Mouse (Mus musculus): ENCODE results near the gene Sec23a. TPM values are rescaled to one million over a fixed set of nuclear protein-coding genes. Genes with fewer than 3 reads are reported as not detected.

Sec23a gene
- polyA plus RNA-seq, 1 experiment from 2014 or later: 48.4 TPM

- no peaks in the 10 kb centered on the region for H3K4me1 ChIP-seq (ENCODE audit: insufficient read depth)
- H3K9ac ChIP-seq (replicated peaks): no peak overlapping the region
- TF ChIP-seq CTCF (IDR thresholded peaks at IDR 0.05; ENCODE audit: low read depth): no peak
- no peak for TF ChIP-seq EP300 (IDR thresholded peaks at IDR 0.05; ENCODE audit: low read depth)
- H3K4me2 ChIP-seq (ENCODE audit: low read depth, low read length): no peak overlapping the region
- no peaks in the 10 kb centered on the region for H3K27me3 ChIP-seq (ENCODE audit: insufficient read depth, low read length)
- no peak for DNase-seq
- no peak overlapping the region for H3K4me3 ChIP-seq (ENCODE audit: low read depth, low read length)
- no peaks in the 10 kb centered on the region for H3K36me3 ChIP-seq (replicated peaks; ENCODE audit: insufficient read depth, low read length)
- no peak for ATAC-seq
- no peak overlapping the region for H3K27ac ChIP-seq (ENCODE audit: low read depth)
- no peaks in the 10 kb centered on the region for H3K9me3 ChIP-seq (ENCODE audit: low read length)
- 32% methylated on average over 4 of the region's 4 CpGs for WGBS (ENCODE audit: insufficient replicate concordance)
Measured at GRCm38 (mm10) chr12:58934580-58934979, 77.2 kb downstream of the Sec23a start.

GRCm38 (mm10) chr12:58924996-58925395 lies 86.8 kb downstream of the Sec23a start:
- TF ChIP-seq CTCF (IDR thresholded peaks at IDR 0.05; ENCODE audit: low read depth): no peak
- no peak for TF ChIP-seq EP300 (IDR thresholded peaks at IDR 0.05; ENCODE audit: low read depth)
- H3K4me1 ChIP-seq (ENCODE audit: insufficient read depth): no peaks in the 10 kb centered on the region
- H3K4me3 ChIP-seq (ENCODE audit: low read depth, low read length): no peak overlapping the region
- DNase-seq (no peak), ATAC-seq (no peak)
- no peaks in the 10 kb centered on the region for H3K27me3 ChIP-seq (ENCODE audit: insufficient read depth, low read length)
- 81% methylated on average over 15 of the region's 15 CpGs for WGBS (ENCODE audit: insufficient replicate concordance)
- no peaks in the 10 kb centered on the region for H3K36me3 ChIP-seq (replicated peaks; ENCODE audit: insufficient read depth, low read length)
- no peak overlapping the region for H3K4me2 ChIP-seq (ENCODE audit: low read depth, low read length)
- no peak overlapping the region for H3K27ac ChIP-seq (ENCODE audit: low read depth)
- H3K9ac ChIP-seq (replicated peaks): no peak overlapping the region
- H3K9me3 ChIP-seq (ENCODE audit: low read length): no peaks in the 10 kb centered on the region

- no peaks in the 10 kb centered on the region for H3K27me3 ChIP-seq (ENCODE audit: insufficient read depth, low read length)
- no peaks in the 10 kb centered on the region for H3K36me3 ChIP-seq (replicated peaks; ENCODE audit: insufficient read depth, low read length)
- H3K9me3 ChIP-seq (ENCODE audit: low read length): no peaks in the 10 kb centered on the region
- peak; percentile 34 for DNase-seq
- H3K4me1 ChIP-seq (ENCODE audit: insufficient read depth): no peaks in the 10 kb centered on the region
- H3K9ac ChIP-seq (replicated peaks): no peak overlapping the region
- no peak for ATAC-seq
- 61% methylated on average over 3 of the region's 3 CpGs for WGBS (ENCODE audit: insufficient replicate concordance)
- no peak overlapping the region for H3K4me3 ChIP-seq (ENCODE audit: low read depth, low read length)
- H3K27ac ChIP-seq (ENCODE audit: low read depth): no peak overlapping the region
- TF ChIP-seq CTCF (IDR thresholded peaks at IDR 0.05; ENCODE audit: low read depth) (peak; percentile 66), EP300 (IDR thresholded peaks at IDR 0.05; ENCODE audit: low read depth) (no peak)
- no peak overlapping the region for H3K4me2 ChIP-seq (ENCODE audit: low read depth, low read length)
Measured at GRCm38 (mm10) chr12:58924025-58924424, 87.8 kb downstream of the Sec23a start.

- TF ChIP-seq CTCF (IDR thresholded peaks at IDR 0.05; ENCODE audit: low read depth): no peak
- TF ChIP-seq EP300 (IDR thresholded peaks at IDR 0.05; ENCODE audit: low read depth): no peak
- H3K4me2 ChIP-seq (ENCODE audit: low read depth, low read length): no peak overlapping the region
- no peaks in the 10 kb centered on the region for H3K36me3 ChIP-seq (replicated peaks; ENCODE audit: insufficient read depth, low read length)
- no peaks in the 10 kb centered on the region for H3K9me3 ChIP-seq (ENCODE audit: low read length)
- peak; percentile 18 for DNase-seq
- ATAC-seq: no peak
- H3K27ac ChIP-seq (ENCODE audit: low read depth): no peak overlapping the region
- WGBS (ENCODE audit: insufficient replicate concordance): 29% methylated on average over 6 of the region's 6 CpGs
- H3K4me1 ChIP-seq (ENCODE audit: insufficient read depth): no peaks in the 10 kb centered on the region
- no peaks in the 10 kb centered on the region for H3K27me3 ChIP-seq (ENCODE audit: insufficient read depth, low read length)
- no peak overlapping the region for H3K9ac ChIP-seq (replicated peaks)
- H3K4me3 ChIP-seq (ENCODE audit: low read depth, low read length): no peak overlapping the region
Measured at GRCm38 (mm10) chr12:58920775-58921174, 91.0 kb downstream of the Sec23a start.

- Histone ChIP-seq H3K4me2 (ENCODE audit: low read depth, low read length) (no peak overlapping the region), H3K27ac (ENCODE audit: low read depth) (no peak overlapping the region), H3K27me3 (ENCODE audit: insufficient read depth, low read length) (no peaks in the 10 kb centered on the region), H3K4me1 (ENCODE audit: insufficient read depth) (no peaks in the 10 kb centered on the region), H3K9me3 (ENCODE audit: low read length) (no peaks in the 10 kb centered on the region), H3K4me3 (ENCODE audit: low read depth, low read length) (no peak overlapping the region), H3K9ac (replicated peaks) (no peak overlapping the region), H3K36me3 (replicated peaks; ENCODE audit: insufficient read depth, low read length) (no peaks in the 10 kb centered on the region)
- TF ChIP-seq EP300 (IDR thresholded peaks at IDR 0.05; ENCODE audit: low read depth) (no peak), CTCF (IDR thresholded peaks at IDR 0.05; ENCODE audit: low read depth) (no peak)
- ATAC-seq: no peak
- no peak for DNase-seq
- WGBS (ENCODE audit: insufficient replicate concordance): 67% methylated on average over 3 of the region's 3 CpGs
Measured at GRCm38 (mm10) chr12:58919516-58919915, 92.3 kb downstream of the Sec23a start.

- ATAC-seq: no peak
- WGBS (ENCODE audit: insufficient replicate concordance): 77% methylated on average over 4 of the region's 4 CpGs
- no peak for TF ChIP-seq CTCF (IDR thresholded peaks at IDR 0.05; ENCODE audit: low read depth)
- TF ChIP-seq EP300 (IDR thresholded peaks at IDR 0.05; ENCODE audit: low read depth): no peak
Measured at GRCm38 (mm10) chr12:58909826-58910225, 102.0 kb downstream of the Sec23a start.

More at GRCm38 (mm10) chr12:58909826-58910225, 102.0 kb downstream of the Sec23a start:
- H3K9ac ChIP-seq (replicated peaks): no peak overlapping the region
- no peaks in the 10 kb centered on the region for H3K36me3 ChIP-seq (replicated peaks; ENCODE audit: insufficient read depth, low read length)
- no peak overlapping the region for H3K4me2 ChIP-seq (ENCODE audit: low read depth, low read length)
- H3K4me1 ChIP-seq (ENCODE audit: insufficient read depth): no peaks in the 10 kb centered on the region
- H3K4me3 ChIP-seq (ENCODE audit: low read depth, low read length): no peak overlapping the region
- DNase-seq: no peak
- no peak overlapping the region for H3K27ac ChIP-seq (ENCODE audit: low read depth)
- no peaks in the 10 kb centered on the region for H3K27me3 ChIP-seq (ENCODE audit: insufficient read depth, low read length)
- no peaks in the 10 kb centered on the region for H3K9me3 ChIP-seq (ENCODE audit: low read length)

Other genes with a start within 250 kb of the Sec23a start
- 19.5 and 20.0 TPM in 2 replicates for gene Gemin2, start 1.4 kb upstream of the Sec23a start, polyA plus RNA-seq (2015; fragmentation: Nextera tagmentation; extraction: Ambion mirVana)
- gene Trappc6b, start 49.5 kb upstream of the Sec23a start, polyA plus RNA-seq (2015; fragmentation: Nextera tagmentation; extraction: Ambion mirVana): 49.6 and 50.7 TPM in 2 replicates
- 22.1 and 28.9 TPM in 2 replicates for gene Pnn, start 54.9 kb upstream of the Sec23a start, polyA plus RNA-seq (2015; fragmentation: Nextera tagmentation; extraction: Ambion mirVana)
- 74.3 and 75.2 TPM in 2 replicates for gene Mia2, start 83.8 kb upstream of the Sec23a start, polyA plus RNA-seq (2015; fragmentation: Nextera tagmentation; extraction: Ambion mirVana)
- 6.1 and 6.8 TPM in 2 replicates for gene Fbxo33, start 207.7 kb upstream of the Sec23a start, polyA plus RNA-seq (2015; fragmentation: Nextera tagmentation; extraction: Ambion mirVana)